Mouse (Mus musculus) heart, embryonic 16.5 days (tissue): ENCODE data around the gene Anp32e. TPM values are rescaled to one million over a fixed set of nuclear protein-coding genes. Genes with fewer than 3 reads are reported as not detected.
A peak's percentile ranks its signal among the peaks of the same experiment; 100 is the strongest.
"Not testable (repeated sequence)": the region's sequence is repeated elsewhere in the genome, so short reads cannot be mapped to it uniquely, and the experiment has no call there.

Source experiments
- ATAC-seq: fragments of 200-750 bp; cut with Nextera tagmentation; replicated peaks from 2 replicates; pipeline ENCODE4 v1.8.0; 2017; ENCODE audit warnings: moderate number of reproducible peaks; ENCODE audit not compliant: insufficient read depth, low FRiP score; ENCODE audit errors: extremely low read depth
- H3K27ac ChIP-seq: fragments of 300-500 bp; sonication (generic); 2 replicates; pipeline ENCODE4 v1.5.1; 2014; ENCODE audit warnings: mild to moderate bottlenecking, low read length, control low read depth, moderate library complexity
- H3K27me3 ChIP-seq: fragments of 300-500 bp; sonication (generic); 2 replicates; pipeline ENCODE4 v1.6.1; 2014; ENCODE audit warnings: low read length, mixed read lengths; ENCODE audit not compliant: control insufficient read depth, insufficient read depth
- H3K36me3 ChIP-seq: fragments of 300-500 bp; sonication (generic); 2 replicates; pipeline ENCODE4 v1.6.1; 2014; ENCODE audit not compliant: control insufficient read depth, insufficient read depth
- H3K4me1 ChIP-seq: fragments of 300-500 bp; sonication (generic); 2 replicates; pipeline ENCODE4 v1.6.1; 2014; ENCODE audit warnings: low read length, mixed read lengths; ENCODE audit not compliant: control insufficient read depth, insufficient read depth
- H3K4me2 ChIP-seq: fragments of 300-500 bp; sonication (generic); 2 replicates; pipeline ENCODE4 v1.6.1; 2014; ENCODE audit warnings: low read depth, mild to moderate bottlenecking, control low read depth, low read length
- H3K4me3 ChIP-seq: fragments of 300-500 bp; sonication (generic); 2 replicates; pipeline ENCODE4 v1.5.1; 2014; ENCODE audit warnings: mild to moderate bottlenecking, control low read depth, low read length
- H3K9ac ChIP-seq: fragments of 300-500 bp; sonication (generic); 2 replicates; pipeline ENCODE4 v1.6.1; 2014; ENCODE audit warnings: low read length, control low read depth
- H3K9me3 ChIP-seq: fragments of 300-500 bp; sonication (generic); replicated peaks from 2 replicates; pipeline ENCODE4 v1.6.1; 2016; ENCODE audit warnings: low read length; ENCODE audit not compliant: control insufficient read depth
- WGBS: fragments of 180-500 bp; shearing (Covaris S2); extraction: QIAGEN DNeasy Blood & Tissue Kit; methylation state at CpG from one replicate; pipeline ENCODE4 v1.1.7; 2014; 5-methylcytosine and 5-hydroxymethylcytosine counted together
- polyA plus RNA-seq: library from polyadenylated mRNA; unstranded; fragments of >200 nt; fragmentation: Nextera tagmentation; extraction: Ambion mirVana; gene quantifications from 2 replicates; pipeline ENCODE4 v1.2.1, GENCODE M21; 2015

The Anp32e gene
- polyA plus RNA-seq, 1 experiment from 2014 or later: 233 TPM

- H3K36me3 ChIP-seq, H3K27ac ChIP-seq, H3K4me2 ChIP-seq, ATAC-seq, H3K27me3 ChIP-seq, H3K9me3 ChIP-seq, H3K9ac ChIP-seq, H3K4me3 ChIP-seq: not testable (repeated sequence)
- WGBS: 81% methylated on average over 4 of the region's 7 CpGs
- H3K4me1 ChIP-seq: peaks cover 20% of the 10 kb centered on the region
Observed at GRCm38 (mm10) chr3:95970661-95971060, 41.6 kb downstream of the Anp32e start.

- Histone ChIP-seq H3K4me3 (peak overlapping the region; percentile 33), H3K27ac (peak overlapping the region; percentile 47), H3K4me1 (peaks cover 21% of the 10 kb centered on the region), H3K36me3 (no peaks in the 10 kb centered on the region), H3K4me2 (peak overlapping the region; percentile 57), H3K9ac (peak overlapping the region; percentile 61), H3K27me3 (0 out of 2 replicates have a peak, but pooled peaks cover 2% of the 10 kb centered on the region), H3K9me3 (no peaks in the 10 kb centered on the region)
- ATAC-seq: no peak
- 78% methylated on average over 12 of the region's 12 CpGs for WGBS
Observed at GRCm38 (mm10) chr3:95972251-95972872, 43.3 kb downstream of the Anp32e start.

GRCm38 (mm10) chr3:95972873-95973634, 44.0 kb downstream of the Anp32e start:
- peak overlapping the region; percentile 57 for H3K4me2 ChIP-seq
- peak overlapping the region; percentile 47 for H3K27ac ChIP-seq
- peak; percentile 21; the same call in 1 of the 2 replicates for ATAC-seq
- no peaks in the 10 kb centered on the region for H3K36me3 ChIP-seq
- WGBS: 12% methylated on average over 34 of the region's 34 CpGs
- peak overlapping the region; percentile 61 for H3K9ac ChIP-seq
- peaks cover 25% of the 10 kb centered on the region for H3K4me1 ChIP-seq
- H3K4me3 ChIP-seq: peak overlapping the region; percentile 33
- 0 out of 2 replicates have a peak, but pooled peaks cover 2% of the 10 kb centered on the region for H3K27me3 ChIP-seq
- H3K9me3 ChIP-seq: no peaks in the 10 kb centered on the region

GRCm38 (mm10) chr3:95977079-95977478, 48.0 kb downstream of the Anp32e start:
- ATAC-seq: no peak
- 67% methylated on average over 3 of the region's 3 CpGs for WGBS
- peak overlapping the region; percentile 47 for H3K27ac ChIP-seq
- H3K4me1 ChIP-seq: peaks cover 17% of the 10 kb centered on the region
- H3K4me3 ChIP-seq: no peak overlapping the region
- H3K4me2 ChIP-seq: no peak overlapping the region
- no peaks in the 10 kb centered on the region for H3K9me3 ChIP-seq
- H3K36me3 ChIP-seq: no peaks in the 10 kb centered on the region
- no peak overlapping the region for H3K9ac ChIP-seq
- 0 out of 2 replicates have a peak, but pooled peaks cover 2% of the 10 kb centered on the region for H3K27me3 ChIP-seq

GRCm38 (mm10) chr3:95977587-95977986, 48.5 kb downstream of the Anp32e start:
- H3K9ac ChIP-seq, ATAC-seq, H3K4me3 ChIP-seq, H3K4me2 ChIP-seq, H3K9me3 ChIP-seq, H3K27me3 ChIP-seq, H3K36me3 ChIP-seq: not testable (repeated sequence)
- H3K27ac ChIP-seq: peak overlapping the region; percentile 47
- H3K4me1 ChIP-seq: peaks cover 17% of the 10 kb centered on the region
- 88% methylated on average over 6 of the region's 7 CpGs for WGBS

GRCm38 (mm10) chr3:95978265-95978664, 49.2 kb downstream of the Anp32e start:
- H3K9ac ChIP-seq: no peak overlapping the region
- H3K36me3 ChIP-seq: no peaks in the 10 kb centered on the region
- no peak overlapping the region for H3K4me2 ChIP-seq
- WGBS: 70% methylated on average over 9 of the region's 9 CpGs
- H3K4me3 ChIP-seq: no peak overlapping the region
- no peaks in the 10 kb centered on the region for H3K27me3 ChIP-seq
- H3K4me1 ChIP-seq: peaks cover 10% of the 10 kb centered on the region
- H3K27ac ChIP-seq: no peak overlapping the region
- no peak for ATAC-seq
- no peaks in the 10 kb centered on the region for H3K9me3 ChIP-seq

GRCm38 (mm10) chr3:95980276-95980970, 51.4 kb downstream of the Anp32e start:
- ATAC-seq: no peak
- H3K27ac ChIP-seq: no peak overlapping the region
- H3K9ac ChIP-seq: no peak overlapping the region
- no peak overlapping the region for H3K4me2 ChIP-seq
- 83% methylated on average over 12 of the region's 12 CpGs for WGBS
- H3K27me3 ChIP-seq: no peaks in the 10 kb centered on the region
- H3K36me3 ChIP-seq: no peaks in the 10 kb centered on the region
- H3K4me3 ChIP-seq: no peak overlapping the region
- no peaks in the 10 kb centered on the region for H3K9me3 ChIP-seq
- H3K4me1 ChIP-seq: peaks cover 18% of the 10 kb centered on the region

GRCm38 (mm10) chr3:95982129-95982528, 53.1 kb downstream of the Anp32e start:
- WGBS: 93% methylated on average over 4 of the region's 4 CpGs
- Histone ChIP-seq H3K4me1 (peaks cover 32% of the 10 kb centered on the region), H3K36me3 (no peaks in the 10 kb centered on the region), H3K9me3 (no peaks in the 10 kb centered on the region), H3K4me3 (no peak overlapping the region), H3K9ac (no peak overlapping the region), H3K4me2 (no peak overlapping the region), H3K27ac (no peak overlapping the region), H3K27me3 (no peaks in the 10 kb centered on the region)
- ATAC-seq: no peak
